Mouse (Mus musculus) megakaryocyte, embryonic 14.5 days (primary cell): ENCODE results near the gene Taok3.

ENCODE experiments used
- FLI1 ChIP-seq: IDR thresholded peaks from 2 replicates; pipeline ENCODE4 v1.6.1; 2012; ENCODE audit warnings: low read length, inconsistent platforms, mixed read lengths
- GATA1 ChIP-seq: IDR thresholded peaks from 3 replicates; pipeline ENCODE4 v1.6.1; 2012; ENCODE audit warnings: mixed read lengths, low read length, inconsistent platforms, borderline replicate concordance

GRCm38 (mm10) chr5:117286286-117286685 is 166.4 kb downstream of the Taok3 start:
- TF ChIP-seq GATA1: no peak
- no peak for TF ChIP-seq FLI1
